Mouse (Mus musculus) liver, postnatal 0 days (tissue): ENCODE data around the gene Kcnc3. TPM values are rescaled to one million over a fixed set of nuclear protein-coding genes. Genes with fewer than 3 reads are reported as not detected.

ENCODE experiments used
- ATAC-seq: fragments of 200-750 bp; cut with Nextera tagmentation; 2 replicates; pipeline ENCODE4 v1.8.0; 2017; ENCODE audit warnings: mild to moderate bottlenecking, moderate library complexity
- DNase-seq: peaks from one replicate; pipeline ENCODE4 v3.0.0-alpha.2; 2016
- H3K27ac ChIP-seq: fragments of 300-500 bp; sonication (generic); 2 replicates; pipeline ENCODE4 v1.5.1; 2014; ENCODE audit warnings: antibody characterized with exemption, moderate library complexity, mild to moderate bottlenecking, low read depth
- H3K27me3 ChIP-seq: fragments of 300-500 bp; sonication (generic); 2 replicates; pipeline ENCODE4 v1.6.1; 2014; ENCODE audit warnings: low read length, control low read depth, mixed read lengths; ENCODE audit not compliant: insufficient read depth
- H3K36me3 ChIP-seq: fragments of 300-500 bp; sonication (generic); replicated peaks from 2 replicates; pipeline ENCODE4 v1.6.1; 2014; ENCODE audit warnings: mild to moderate bottlenecking, control low read depth, low read length, moderate library complexity, mixed read lengths; ENCODE audit not compliant: insufficient read depth
- H3K4me1 ChIP-seq: fragments of 300-500 bp; sonication (generic); 2 replicates; pipeline ENCODE4 v1.6.1; 2014; ENCODE audit warnings: antibody characterized with exemption, mild to moderate bottlenecking, control low read depth; ENCODE audit not compliant: insufficient read depth
- H3K4me2 ChIP-seq: fragments of 300-500 bp; sonication (generic); 2 replicates; pipeline ENCODE4 v1.6.1; 2014; ENCODE audit warnings: low read depth, mild to moderate bottlenecking, low read length, moderate library complexity, mixed read lengths
- H3K4me3 ChIP-seq: fragments of 300-500 bp; sonication (generic); 2 replicates; pipeline ENCODE4 v1.5.1; 2014; ENCODE audit warnings: low read depth, low read length
- H3K9ac ChIP-seq: fragments of 300-500 bp; sonication (generic); replicated peaks from 2 replicates; pipeline ENCODE4 v1.6.1; 2014; ENCODE audit warnings: mild to moderate bottlenecking, moderate library complexity
- H3K9me3 ChIP-seq: fragments of 300-500 bp; sonication (generic); 2 replicates; pipeline ENCODE4 v1.6.1; 2016; ENCODE audit warnings: mild to moderate bottlenecking, control low read depth, low read length, mixed read lengths
- CTCF ChIP-seq: sonication (generic); IDR thresholded peaks from 2 replicates; pipeline ENCODE4 v1.5.1; 2016; ENCODE audit warnings: antibody characterized with exemption, low read depth
- EP300 ChIP-seq: IDR thresholded peaks from 2 replicates; pipeline ENCODE4 v1.6.1; 2016; ENCODE audit warnings: antibody characterized with exemption, low read depth, mild to moderate bottlenecking
- WGBS: fragments of 180-500 bp; shearing (Covaris S2); extraction: QIAGEN DNeasy Blood & Tissue Kit; methylation state at CpG from one replicate; pipeline ENCODE4 v1.1.7; 2014; ENCODE audit not compliant: insufficient replicate concordance; 5-methylcytosine and 5-hydroxymethylcytosine counted together
- polyA plus RNA-seq: library from polyadenylated mRNA; unstranded; fragments of >200 nt; fragmentation: Nextera tagmentation; extraction: Ambion mirVana; gene quantifications from 2 replicates; pipeline ENCODE4 v1.2.1, GENCODE M21; 2015

Kcnc3 gene
- polyA plus RNA-seq, 1 experiment from 2014 or later, result 0.20 TPM

GRCm38 (mm10) chr7:44614041-44614688 is 23.7 kb downstream of the Kcnc3 start:
- no peaks in the 10 kb centered on the region for H3K36me3 ChIP-seq
- DNase-seq (no peak), ATAC-seq (no peak)
- 8% methylated on average over 20 of the region's 20 CpGs for WGBS
- TF ChIP-seq CTCF, result no peak
- TF ChIP-seq EP300, result no peak
- no peak overlapping the region for H3K9ac ChIP-seq
- no peak overlapping the region for H3K4me2 ChIP-seq
- H3K9me3 ChIP-seq, result no peaks in the 10 kb centered on the region
- H3K27me3 ChIP-seq, result peaks cover 16% of the 10 kb centered on the region
- no peak overlapping the region for H3K4me3 ChIP-seq
- H3K4me1 ChIP-seq, result no peaks in the 10 kb centered on the region
- H3K27ac ChIP-seq, result no peak overlapping the region

- ATAC-seq, result no peak
These were observed 24.8 kb downstream of the Kcnc3 start for GRCm38 (mm10) chr7:44615309-44615708.

GRCm38 (mm10) chr7:44615987-44616386 is 25.5 kb downstream of the Kcnc3 start:
- no peak overlapping the region for H3K27ac ChIP-seq
- DNase-seq (no peak), ATAC-seq (no peak)
- no peak overlapping the region for H3K4me2 ChIP-seq
- H3K36me3 ChIP-seq, result no peaks in the 10 kb centered on the region
- H3K9me3 ChIP-seq, result peaks cover 2% of the 10 kb centered on the region; the same call in 1 of the 2 replicates
- H3K4me1 ChIP-seq, result no peaks in the 10 kb centered on the region
- peaks cover 16% of the 10 kb centered on the region for H3K27me3 ChIP-seq
- no peak overlapping the region for H3K9ac ChIP-seq
- WGBS, result 70% methylated on average over 14 of the region's 14 CpGs
- TF ChIP-seq EP300 (no peak), CTCF (no peak)
- no peak overlapping the region for H3K4me3 ChIP-seq

More at GRCm38 (mm10) chr7:44615309-44615708, 24.8 kb downstream of the Kcnc3 start:
- peaks cover 16% of the 10 kb centered on the region for H3K27me3 ChIP-seq
- WGBS, result 9% methylated on average over 10 of the region's 10 CpGs
- TF ChIP-seq CTCF (no peak), EP300 (no peak)
- DNase-seq, result no peak
- no peak overlapping the region for H3K4me3 ChIP-seq
- H3K9ac ChIP-seq, result no peak overlapping the region
- H3K36me3 ChIP-seq, result no peaks in the 10 kb centered on the region
- H3K4me1 ChIP-seq, result no peaks in the 10 kb centered on the region
- peaks cover 2% of the 10 kb centered on the region; the same call in 1 of the 2 replicates for H3K9me3 ChIP-seq
- H3K4me2 ChIP-seq, result no peak overlapping the region
- no peak overlapping the region for H3K27ac ChIP-seq

GRCm38 (mm10) chr7:44617059-44617458 is 26.6 kb downstream of the Kcnc3 start:
- peak; percentile 52; the same call in 1 of the 2 replicates for TF ChIP-seq CTCF
- no peak for TF ChIP-seq EP300
- Histone ChIP-seq H3K27me3 (peaks cover 16% of the 10 kb centered on the region), H3K36me3 (no peaks in the 10 kb centered on the region), H3K4me2 (no peak overlapping the region), H3K4me1 (no peaks in the 10 kb centered on the region), H3K9ac (no peak overlapping the region), H3K27ac (no peak overlapping the region), H3K4me3 (no peak overlapping the region), H3K9me3 (peaks cover 2% of the 10 kb centered on the region; the same call in 1 of the 2 replicates)
- 64% methylated on average over 3 of the region's 3 CpGs for WGBS
- ATAC-seq (no peak), DNase-seq (no peak)

- no peak overlapping the region for H3K4me3 ChIP-seq
- 46% methylated on average over 18 of the region's 18 CpGs for WGBS
- no peak overlapping the region for H3K9ac ChIP-seq
- no peak overlapping the region for H3K27ac ChIP-seq
- no peak overlapping the region for H3K4me2 ChIP-seq
- no peak for ATAC-seq
- TF ChIP-seq CTCF (no peak), EP300 (no peak)
- no peaks in the 10 kb centered on the region for H3K4me1 ChIP-seq
- peaks cover 2% of the 10 kb centered on the region; the same call in 1 of the 2 replicates for H3K9me3 ChIP-seq
- DNase-seq, result no peak
- no peaks in the 10 kb centered on the region for H3K27me3 ChIP-seq
- no peaks in the 10 kb centered on the region for H3K36me3 ChIP-seq
These were observed 33.5 kb downstream of the Kcnc3 start for GRCm38 (mm10) chr7:44623714-44624542.

GRCm38 (mm10) chr7:44624543-44624826 is 34.0 kb downstream of the Kcnc3 start:
- TF ChIP-seq CTCF (no peak), EP300 (no peak)
- Histone ChIP-seq H3K9me3 (peaks cover 2% of the 10 kb centered on the region; the same call in 1 of the 2 replicates), H3K4me2 (no peak overlapping the region), H3K27ac (no peak overlapping the region), H3K4me1 (no peaks in the 10 kb centered on the region), H3K9ac (no peak overlapping the region), H3K4me3 (no peak overlapping the region), H3K27me3 (no peaks in the 10 kb centered on the region), H3K36me3 (no peaks in the 10 kb centered on the region)
- ATAC-seq (no peak), DNase-seq (no peak)
- WGBS, result 76% methylated on average over 3 of the region's 3 CpGs
